Mouse (Mus musculus) brain, adult 10 weeks (tissue): ENCODE measurements around the gene Lpp. TPM values are rescaled to one million over a fixed set of nuclear protein-coding genes. Genes with fewer than 3 reads are reported as not detected.

Experiments
- polyA plus RNA-seq: library from polyadenylated mRNA; stranded (reverse); fragments of 350-450 nt; fragmentation: Illumina TruSeq; extraction: RNeasy Lipid Tissue Mini Kit (QIAGEN cat#74804); gene quantifications from one replicate; pipeline ENCODE4 v1.2.3, GENCODE M21; 2015; ENCODE audit warnings: low read depth, low replicate concordance

The Lpp gene
- polyA plus RNA-seq, result 1.4 TPM

DNA sequence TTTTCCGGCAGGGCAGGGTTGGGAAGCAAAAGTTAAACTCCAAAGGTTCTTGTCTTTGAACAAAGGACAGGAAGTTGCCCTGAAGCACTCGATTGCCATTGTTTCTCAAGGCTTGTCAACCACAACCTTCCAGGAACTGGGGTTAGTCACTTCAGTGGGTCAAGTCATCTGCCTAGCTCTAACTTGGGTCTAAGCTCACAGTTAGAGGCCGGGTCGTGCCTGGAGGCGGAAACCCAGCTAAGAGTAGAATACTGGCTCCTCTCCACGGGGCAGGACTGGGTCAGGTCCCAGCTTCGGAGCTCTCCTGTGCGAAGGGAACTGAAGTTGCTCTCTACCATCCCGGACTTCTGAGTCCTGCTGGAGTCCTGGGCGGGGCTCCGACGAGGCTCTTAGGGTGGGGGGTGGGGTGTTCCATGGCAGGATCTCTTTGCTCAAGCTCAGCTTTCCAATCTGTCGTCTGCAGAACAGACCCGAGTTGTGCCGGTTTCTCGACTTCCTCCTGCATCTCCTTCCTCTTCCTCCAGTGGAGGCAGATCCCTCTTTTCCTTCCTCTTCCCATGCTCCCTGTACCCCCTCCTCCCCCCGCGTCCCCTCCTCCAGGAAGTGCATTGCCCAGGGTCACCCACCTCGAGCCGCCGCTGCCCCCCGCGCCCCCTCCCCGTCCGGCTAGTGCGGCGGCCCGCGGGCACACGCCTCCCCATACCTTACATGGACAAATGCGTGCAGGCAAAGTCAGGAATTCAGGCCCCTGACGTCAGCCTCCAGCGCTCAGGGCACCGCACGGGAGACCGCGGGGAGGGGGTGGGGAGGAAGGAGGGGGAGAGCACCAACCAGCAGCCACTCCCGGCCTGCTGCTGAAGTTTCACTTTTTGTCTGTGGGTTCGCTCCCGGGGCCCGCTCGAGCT, at the start of gene Lpp:
Gene Lpp, plus strand, starts transcription at position 857 of the 905 bp plus-strand sequence.

